Mouse (Mus musculus) left cerebral cortex, postnatal 36 days (tissue): ENCODE data around the gene Plgrkt. TPM values are rescaled to one million over a fixed set of nuclear protein-coding genes. Genes with fewer than 3 reads are reported as not detected.

Experiments
- DNase-seq, 2 experiments: peaks; one replicate each; pipeline ENCODE4 v3.0.0; 2021 to 2022; ENCODE audit warnings: low spot score in 2 of 2, mixed read lengths in 1 of 2
- intact Hi-C: fragments of 180-260 bp; cut with DNase I; formaldehyde crosslinking; loops from one replicate; pipeline ENCODE4 v1.15.1; 2025
- total RNA-seq, 2 experiments: library from RNA; stranded (reverse); gene quantifications; 2 replicates each; pipeline ENCODE4 v1.2.3; 2021

Gene Plgrkt
- total RNA-seq, 2 experiments from 2014 or later = 23.7 to 28.6 TPM

GRCm38 (mm10) chr19:29361468-29362130 is 5.6 kb downstream of the Plgrkt start:
- intact Hi-C loops = no loop called here
- peak; percentile 92 to 93 for DNase-seq

- intact Hi-C loops = no loop called here
- DNase-seq = no peak
Measured at GRCm38 (mm10) chr19:29360251-29360650, 6.9 kb downstream of the Plgrkt start.

- no peak for DNase-seq
- intact Hi-C loops = loop anchor here (5.0 kb wide), 2 partner anchors 146 to 379 kb away; no protein-coding TSS in a partner anchor
Measured at GRCm38 (mm10) chr19:29356281-29356680, 10.9 kb downstream of the Plgrkt start.

GRCm38 (mm10) chr19:29354895-29355877 is 12.0 kb downstream of the Plgrkt start:
- peak; percentile 79 for DNase-seq
- intact Hi-C loops = loop anchor here (1.0 to 5.0 kb wide), 4 partner anchors 147 to 578 kb away; no protein-coding TSS in a partner anchor

GRCm38 (mm10) chr19:29350991-29351390 is 16.2 kb downstream of the Plgrkt start:
- DNase-seq = no peak
- intact Hi-C loops = no loop called here

GRCm38 (mm10) chr19:29345636-29346035 is 21.6 kb downstream of the Plgrkt start:
- DNase-seq = no peak
- intact Hi-C loops = no loop called here

GRCm38 (mm10) chr19:29344868-29345267 is 22.3 kb downstream of the Plgrkt start:
- intact Hi-C loops = no loop called here
- DNase-seq = no peak

- DNase-seq = no peak
- intact Hi-C loops = no loop called here
Measured at GRCm38 (mm10) chr19:29342281-29342680, 24.9 kb downstream of the Plgrkt start.

GRCm38 (mm10) chr19:29341029-29341428 is 26.2 kb downstream of the Plgrkt start:
- intact Hi-C loops = no loop called here
- no peak for DNase-seq

- intact Hi-C loops = no loop called here
- no peak for DNase-seq
Measured at GRCm38 (mm10) chr19:29336624-29337023, 30.6 kb downstream of the Plgrkt start.

- intact Hi-C loops = no loop called here
- peak; percentile 23 to 24 for DNase-seq
Measured at GRCm38 (mm10) chr19:29334068-29334745, 33.0 kb downstream of the Plgrkt start, which contains the start of gene Rln1. TSS of gene Rln1 (minus strand) at chr19:29334670.

GRCm38 (mm10) chr19:29326822-29327552 is 40.2 kb downstream of the Plgrkt start:
- intact Hi-C loops = no loop called here

GRCm38 (mm10) chr19:29326396-29326795 is 40.8 kb downstream of the Plgrkt start:
- no peak for DNase-seq

More at GRCm38 (mm10) chr19:29326822-29327552, 40.2 kb downstream of the Plgrkt start:
- DNase-seq = no peak

GRCm38 (mm10) chr19:29325852-29326180 is 41.4 kb downstream of the Plgrkt start:
- DNase-seq = no peak
- intact Hi-C loops = no loop called here

More at GRCm38 (mm10) chr19:29326396-29326795, 40.8 kb downstream of the Plgrkt start:
- intact Hi-C loops = no loop called here

- intact Hi-C loops = no loop called here
- DNase-seq = peak; percentile 11 to 26
Measured at GRCm38 (mm10) chr19:29325053-29325851, 41.9 kb downstream of the Plgrkt start, which contains the start of gene Insl6. TSS of gene Insl6 (minus strand) at chr19:29325356.

- intact Hi-C loops = no loop called here
- DNase-seq = no peak
Measured at GRCm38 (mm10) chr19:29323416-29324049, 43.7 kb downstream of the Plgrkt start.

- DNase-seq = no peak
- intact Hi-C loops = no loop called here
Measured at GRCm38 (mm10) chr19:29312661-29313060, 54.5 kb downstream of the Plgrkt start.

- peak in 1 of 2 experiments; percentile 31 for DNase-seq
- intact Hi-C loops = no loop called here
Measured at GRCm38 (mm10) chr19:29311791-29312190, 55.4 kb downstream of the Plgrkt start.
